Mouse (Mus musculus) heart, embryonic 10.5 days (tissue): ENCODE measurements at regions not wholly inside any gene's neighbourhood (a gene's known extent, or its start where the extent isn't known, plus 50 kb on each side); places are given as distances from the start of the nearest gene placed in this dataset.

Experiments used
- DNase-seq: peaks from one replicate; pipeline ENCODE4 v3.0.0-alpha.2; 2017; ENCODE audit warnings: low spot score
- H3K27ac ChIP-seq: fragments of 300-500 bp; sonication (generic); 2 replicates; pipeline ENCODE4 v1.5.1; 2016; ENCODE audit warnings: mild to moderate bottlenecking
- H3K27me3 ChIP-seq: fragments of 300-500 bp; sonication (generic); 2 replicates; pipeline ENCODE4 v1.6.1; 2016; ENCODE audit warnings: mild to moderate bottlenecking; ENCODE audit not compliant: poor library complexity, insufficient read depth, severe bottlenecking
- H3K36me3 ChIP-seq: fragments of 300-500 bp; sonication (generic); 2 replicates; pipeline ENCODE4 v1.6.1; 2016; ENCODE audit warnings: mild to moderate bottlenecking, moderate library complexity
- H3K4me1 ChIP-seq: fragments of 300-500 bp; sonication (generic); 2 replicates; pipeline ENCODE4 v1.6.1; 2016; ENCODE audit warnings: mild to moderate bottlenecking
- H3K4me3 ChIP-seq: fragments of 300-500 bp; sonication (generic); 2 replicates; pipeline ENCODE4 v1.5.1; 2016; ENCODE audit warnings: mild to moderate bottlenecking, moderate library complexity
- H3K9me3 ChIP-seq: fragments of 300-500 bp; sonication (generic); 2 replicates; pipeline ENCODE4 v1.6.1; 2016; ENCODE audit warnings: mild to moderate bottlenecking, moderate library complexity
- WGBS: fragments of 180-500 bp; shearing (Covaris S2); methylation state at CpG from one replicate; pipeline ENCODE4 v1.1.7; 2016; 5-methylcytosine and 5-hydroxymethylcytosine counted together

GRCm38 (mm10) chr15:86645244-86645643 lies 431.0 kb downstream of the Tbc1d22a start:
- DNase-seq, result peak; percentile 57

GRCm38 (mm10) chr15:86648131-86648530 lies 433.9 kb downstream of the Tbc1d22a start:
- Histone ChIP-seq H3K4me3 (no peak overlapping the region), H3K27ac (no peak overlapping the region), H3K4me1 (no peaks in the 10 kb centered on the region), H3K9me3 (no peaks in the 10 kb centered on the region), H3K27me3 (no peaks in the 10 kb centered on the region), H3K36me3 (no peaks in the 10 kb centered on the region)
- DNase-seq, result peak; percentile 71
- WGBS, result 66% methylated on average over 3 of the region's 3 CpGs

More at GRCm38 (mm10) chr15:86645244-86645643, 431.0 kb downstream of the Tbc1d22a start:
- H3K9me3 ChIP-seq, result no peaks in the 10 kb centered on the region
- H3K36me3 ChIP-seq, result no peaks in the 10 kb centered on the region
- WGBS, result 82% methylated on average over 9 of the region's 9 CpGs
- H3K27ac ChIP-seq, result no peak overlapping the region
- H3K4me1 ChIP-seq, result no peaks in the 10 kb centered on the region
- no peak overlapping the region for H3K4me3 ChIP-seq
- no peaks in the 10 kb centered on the region for H3K27me3 ChIP-seq

- Histone ChIP-seq H3K4me3 (no peak overlapping the region), H3K4me1 (no peaks in the 10 kb centered on the region), H3K27ac (no peak overlapping the region), H3K36me3 (no peaks in the 10 kb centered on the region), H3K9me3 (no peaks in the 10 kb centered on the region), H3K27me3 (no peaks in the 10 kb centered on the region)
- DNase-seq, result no peak
- WGBS, result 25% methylated on average over 9 of the region's 9 CpGs
Observed at GRCm38 (mm10) chr15:86673096-86673520, 458.8 kb downstream of the Tbc1d22a start.

- DNase-seq, result no peak
- no peak overlapping the region for H3K27ac ChIP-seq
- no peaks in the 10 kb centered on the region for H3K9me3 ChIP-seq
- peaks cover 8% of the 10 kb centered on the region; the same call in 1 of the 2 replicates for H3K4me1 ChIP-seq
- no peaks in the 10 kb centered on the region for H3K27me3 ChIP-seq
- 87% methylated on average over 7 of the region's 7 CpGs for WGBS
- H3K36me3 ChIP-seq, result no peaks in the 10 kb centered on the region
- H3K4me3 ChIP-seq, result no peak overlapping the region
Observed at GRCm38 (mm10) chr15:86677016-86677415, 462.8 kb downstream of the Tbc1d22a start.

- no peaks in the 10 kb centered on the region for H3K36me3 ChIP-seq
- no peak overlapping the region for H3K4me3 ChIP-seq
Observed at GRCm38 (mm10) chr15:86683081-86683480, 468.8 kb downstream of the Tbc1d22a start.

GRCm38 (mm10) chr15:86689694-86690093 lies 475.4 kb downstream of the Tbc1d22a start:
- Histone ChIP-seq H3K9me3 (no peaks in the 10 kb centered on the region), H3K36me3 (no peaks in the 10 kb centered on the region), H3K27me3 (peaks cover 7% of the 10 kb centered on the region; the same call in 1 of the 2 replicates), H3K27ac (no peak overlapping the region), H3K4me1 (no peaks in the 10 kb centered on the region), H3K4me3 (no peak overlapping the region)
- 84% methylated on average over 8 of the region's 8 CpGs for WGBS
- no peak for DNase-seq

More at GRCm38 (mm10) chr15:86683081-86683480, 468.8 kb downstream of the Tbc1d22a start:
- Histone ChIP-seq H3K27ac (no peak overlapping the region), H3K9me3 (no peaks in the 10 kb centered on the region), H3K4me1 (peaks cover 8% of the 10 kb centered on the region; the same call in 1 of the 2 replicates), H3K27me3 (no peaks in the 10 kb centered on the region)
- 90% methylated on average over 12 of the region's 12 CpGs for WGBS
- no peak for DNase-seq

GRCm38 (mm10) chr15:86696806-86697205 lies 482.5 kb downstream of the Tbc1d22a start:
- 79% methylated on average over 4 of the region's 4 CpGs for WGBS

GRCm38 (mm10) chr15:86710429-86710828 lies 496.2 kb downstream of the Tbc1d22a start:
- Histone ChIP-seq H3K27ac (no peak overlapping the region), H3K4me1 (no peaks in the 10 kb centered on the region), H3K27me3 (no peaks in the 10 kb centered on the region), H3K9me3 (no peaks in the 10 kb centered on the region), H3K36me3 (no peaks in the 10 kb centered on the region), H3K4me3 (no peak overlapping the region)
- WGBS, result 77% methylated on average over 2 of the region's 2 CpGs
- DNase-seq, result no peak

More at GRCm38 (mm10) chr15:86696806-86697205, 482.5 kb downstream of the Tbc1d22a start:
- Histone ChIP-seq H3K27me3 (peaks cover 11% of the 10 kb centered on the region; the same call in 1 of the 2 replicates), H3K36me3 (no peaks in the 10 kb centered on the region), H3K27ac (no peak overlapping the region), H3K9me3 (no peaks in the 10 kb centered on the region), H3K4me1 (no peaks in the 10 kb centered on the region), H3K4me3 (no peak overlapping the region)
- no peak for DNase-seq

GRCm38 (mm10) chr15:86718376-86718775 lies 504.1 kb downstream of the Tbc1d22a start:
- DNase-seq, result no peak
- H3K36me3 ChIP-seq, result no peaks in the 10 kb centered on the region
- no peak overlapping the region for H3K27ac ChIP-seq
- no peaks in the 10 kb centered on the region for H3K9me3 ChIP-seq
- H3K4me1 ChIP-seq, result peaks cover 11% of the 10 kb centered on the region; the same call in 1 of the 2 replicates
- 67% methylated on average over 9 of the region's 9 CpGs for WGBS
- no peaks in the 10 kb centered on the region for H3K27me3 ChIP-seq
- H3K4me3 ChIP-seq, result no peak overlapping the region

- no peak for DNase-seq
- no peaks in the 10 kb centered on the region for H3K9me3 ChIP-seq
- WGBS, result 80% methylated on average over 12 of the region's 12 CpGs
- no peaks in the 10 kb centered on the region for H3K27me3 ChIP-seq
- H3K4me3 ChIP-seq, result no peak overlapping the region
- H3K4me1 ChIP-seq, result peaks cover 11% of the 10 kb centered on the region; the same call in 1 of the 2 replicates
- no peaks in the 10 kb centered on the region for H3K36me3 ChIP-seq
- H3K27ac ChIP-seq, result no peak overlapping the region
Observed at GRCm38 (mm10) chr15:86719088-86719487, 504.8 kb downstream of the Tbc1d22a start.

GRCm38 (mm10) chr15:86721131-86721530 lies 506.9 kb downstream of the Tbc1d22a start:
- Histone ChIP-seq H3K9me3 (no peaks in the 10 kb centered on the region), H3K27me3 (no peaks in the 10 kb centered on the region), H3K4me1 (peaks cover 11% of the 10 kb centered on the region; the same call in 1 of the 2 replicates), H3K27ac (no peak overlapping the region), H3K36me3 (no peaks in the 10 kb centered on the region), H3K4me3 (no peak overlapping the region)
- no peak for DNase-seq
- 70% methylated on average over 5 of the region's 5 CpGs for WGBS

- no peak for DNase-seq
- Histone ChIP-seq H3K27me3 (no peaks in the 10 kb centered on the region), H3K4me3 (no peak overlapping the region), H3K36me3 (no peaks in the 10 kb centered on the region), H3K27ac (no peak overlapping the region), H3K4me1 (0 out of 2 replicates have a peak, but pooled peaks cover 2% of the 10 kb centered on the region), H3K9me3 (no peaks in the 10 kb centered on the region)
Observed at GRCm38 (mm10) chr15:86737945-86738344, 523.7 kb downstream of the Tbc1d22a start.

- H3K4me3 ChIP-seq, result no peak overlapping the region
- DNase-seq, result no peak
- 0 out of 2 replicates have a peak, but pooled peaks cover 2% of the 10 kb centered on the region for H3K4me1 ChIP-seq
- no peaks in the 10 kb centered on the region for H3K36me3 ChIP-seq
- 74% methylated on average over 5 of the region's 5 CpGs for WGBS
- no peak overlapping the region for H3K27ac ChIP-seq
- no peaks in the 10 kb centered on the region for H3K27me3 ChIP-seq
- H3K9me3 ChIP-seq, result no peaks in the 10 kb centered on the region
Observed at GRCm38 (mm10) chr15:86738356-86738755, 524.1 kb downstream of the Tbc1d22a start.

GRCm38 (mm10) chr15:86738776-86739175 lies 524.5 kb downstream of the Tbc1d22a start:
- no peak for DNase-seq
- no peak overlapping the region for H3K27ac ChIP-seq
- H3K4me3 ChIP-seq, result no peak overlapping the region
- no peaks in the 10 kb centered on the region for H3K9me3 ChIP-seq
- 81% methylated on average over 5 of the region's 5 CpGs for WGBS
- H3K36me3 ChIP-seq, result no peaks in the 10 kb centered on the region
- no peaks in the 10 kb centered on the region for H3K27me3 ChIP-seq
- 0 out of 2 replicates have a peak, but pooled peaks cover 2% of the 10 kb centered on the region for H3K4me1 ChIP-seq
